Mouse (Mus musculus) lung, postnatal 0 days (tissue): ENCODE measurements around the gene Snapc2. TPM values are rescaled to one million over a fixed set of nuclear protein-coding genes. Genes with fewer than 3 reads are reported as not detected.
A peak's percentile ranks its signal among the peaks of the same experiment; 100 is the strongest.

Source experiments
- ATAC-seq: fragments of 200-750 bp; cut with Nextera tagmentation; 2 replicates; pipeline ENCODE4 v1.8.0; 2017; ENCODE audit warnings: moderate library complexity
- DNase-seq: peaks from one replicate; pipeline ENCODE4 v3.0.0-alpha.2; 2016; ENCODE audit warnings: low spot score
- H3K27ac ChIP-seq: fragments of 300-500 bp; sonication (generic); 2 replicates; pipeline ENCODE4 v1.5.1; 2014; ENCODE audit warnings: antibody characterized with exemption, mild to moderate bottlenecking, low read length, mixed read lengths
- H3K27me3 ChIP-seq: fragments of 300-500 bp; sonication (generic); replicated peaks from 2 replicates; pipeline ENCODE4 v1.6.1; 2014; ENCODE audit warnings: low read length, mixed read lengths; ENCODE audit not compliant: insufficient read depth
- H3K36me3 ChIP-seq: fragments of 300-500 bp; sonication (generic); 2 replicates; pipeline ENCODE4 v1.6.1; 2014; ENCODE audit warnings: low read length, mixed read lengths; ENCODE audit not compliant: insufficient read depth
- H3K4me1 ChIP-seq: fragments of 300-500 bp; sonication (generic); 2 replicates; pipeline ENCODE4 v1.6.1; 2014; ENCODE audit warnings: antibody characterized with exemption, low read depth, low read length, mixed read lengths; ENCODE audit not compliant: insufficient read depth
- H3K4me2 ChIP-seq: fragments of 300-500 bp; sonication (generic); replicated peaks from 2 replicates; pipeline ENCODE4 v1.6.1; 2014; ENCODE audit warnings: low read depth, mild to moderate bottlenecking, low read length, moderate library complexity, mixed read lengths
- H3K4me3 ChIP-seq: fragments of 300-500 bp; sonication (generic); 2 replicates; pipeline ENCODE4 v1.5.1; 2014; ENCODE audit warnings: low read depth, low read length
- H3K9ac ChIP-seq: fragments of 300-500 bp; sonication (generic); replicated peaks from 2 replicates; pipeline ENCODE4 v1.6.1; 2014; ENCODE audit warnings: low read depth, mild to moderate bottlenecking
- H3K9me3 ChIP-seq: fragments of 300-500 bp; sonication (generic); 2 replicates; pipeline ENCODE4 v1.6.1; 2016; ENCODE audit warnings: low read length, mixed read lengths
- CTCF ChIP-seq: IDR thresholded peaks from 2 replicates; pipeline ENCODE4 v1.5.1; 2016; ENCODE audit warnings: antibody characterized with exemption, mild to moderate bottlenecking
- EP300 ChIP-seq: IDR thresholded peaks from 2 replicates; pipeline ENCODE4 v1.6.1; 2016; ENCODE audit warnings: antibody characterized with exemption, mild to moderate bottlenecking, control low read depth
- WGBS: fragments of 180-500 bp; shearing (Covaris S2); extraction: QIAGEN DNeasy Blood & Tissue Kit; methylation state at CpG from one replicate; pipeline ENCODE4 v1.1.7; 2014; 5-methylcytosine and 5-hydroxymethylcytosine counted together
- polyA plus RNA-seq: library from polyadenylated mRNA; unstranded; fragments of >200 nt; fragmentation: Nextera tagmentation; extraction: Ambion mirVana; gene quantifications from 2 replicates; pipeline ENCODE4 v1.2.1, GENCODE M21; 2015

Gene Snapc2
- polyA plus RNA-seq, 1 experiment from 2014 or later: 28.9 TPM

DNA sequence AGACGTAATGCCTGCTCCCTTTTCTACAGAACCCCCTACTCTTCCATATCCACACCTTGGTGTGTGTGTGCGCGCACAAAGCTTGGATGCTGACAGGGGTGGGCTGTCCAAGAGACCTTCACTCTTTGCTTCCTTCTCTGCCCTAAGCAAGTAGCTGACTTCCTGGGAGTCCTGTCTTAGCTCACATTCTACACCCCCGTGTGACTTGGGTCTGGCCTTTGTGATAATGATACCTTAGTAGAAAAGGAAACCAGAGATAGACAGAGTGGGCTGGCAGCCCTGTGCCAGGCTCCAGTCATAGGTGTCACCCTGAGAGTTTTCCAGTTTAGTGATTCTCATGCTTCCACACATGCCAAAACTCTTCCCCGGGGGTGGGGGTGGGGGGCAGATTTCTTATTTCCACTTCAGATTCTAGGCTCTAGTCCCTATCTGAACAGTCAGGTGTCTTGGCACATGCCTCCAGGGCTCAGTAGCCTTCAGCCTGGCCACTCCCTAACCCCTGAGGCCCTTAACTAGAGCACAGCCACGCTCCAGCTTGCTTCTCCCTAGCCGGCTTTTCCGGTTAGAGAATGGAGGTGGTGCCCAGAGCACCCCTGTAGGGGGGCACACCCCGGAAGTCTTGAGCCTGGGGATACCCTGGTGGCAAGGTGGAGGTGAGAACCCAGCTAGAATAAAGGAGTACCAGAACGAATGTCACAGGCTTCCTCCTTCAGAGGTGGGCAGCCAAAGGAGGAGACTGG lies 22.1 kb upstream of the Snapc2 start:
- Histone ChIP-seq H3K27me3 (no peaks in the 10 kb centered on the region), H3K9me3 (no peaks in the 10 kb centered on the region), H3K4me1 (no peaks in the 10 kb centered on the region), H3K27ac (peak overlapping the region; percentile 70), H3K4me2 (0 out of 2 replicates have a peak overlapping the region, but pooled peaks have one; percentile 21), H3K36me3 (no peaks in the 10 kb centered on the region), H3K4me3 (no peak overlapping the region), H3K9ac (no peak overlapping the region)
- 43% methylated on average over 10 of the region's 10 CpGs for WGBS
- DNase-seq: peak; percentile 82
- peak; percentile 87 for ATAC-seq
- TF ChIP-seq EP300: no peak
- TF ChIP-seq CTCF: no peak

DNA sequence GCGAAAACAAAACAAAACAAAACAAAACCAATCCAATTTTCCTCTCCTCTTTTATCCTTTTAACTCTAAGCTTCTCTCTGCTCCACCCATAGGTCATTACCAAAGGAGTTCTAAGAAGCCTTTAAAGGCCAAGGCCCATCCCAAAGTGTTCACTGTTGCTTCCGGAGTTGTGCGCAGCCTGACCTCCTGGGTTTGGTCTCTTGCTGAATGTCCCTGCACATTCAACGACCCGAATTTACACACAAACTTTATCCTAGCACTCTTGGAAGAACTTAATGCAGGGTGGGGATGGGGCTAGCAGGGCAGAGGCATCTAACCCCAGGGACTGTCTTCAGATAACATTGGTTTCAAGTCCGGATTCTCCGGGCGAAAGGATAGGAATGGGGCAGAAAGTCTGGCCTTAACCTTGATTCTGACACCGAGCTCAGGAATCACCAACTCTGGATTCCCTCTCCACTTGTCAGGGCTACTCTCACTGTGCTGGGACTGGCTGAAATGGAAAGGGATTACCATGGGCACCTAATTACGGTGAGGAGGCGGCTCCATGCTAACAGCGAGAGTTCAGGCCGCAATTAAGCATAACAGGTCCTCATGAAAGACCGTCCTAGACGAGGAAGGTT lies 15.0 kb upstream of the Snapc2 start:
- peak overlapping the region; percentile 85 for H3K4me2 ChIP-seq
- peak; percentile 37 for DNase-seq

GRCm38 (mm10) chr8:4238434-4239192 lies 14.3 kb upstream of the Snapc2 start, which contains the start of the genes Map2k7 and Gm49320:
Gene Map2k7 (plus strand): TSS chr8:4238740.
Gene Gm49320 (plus strand): TSS chr8:4238865.
- DNase-seq (peak; percentile 100), ATAC-seq (peak; percentile 96)
- Histone ChIP-seq H3K4me1 (peaks cover 9% of the 10 kb centered on the region; the same call in 1 of the 2 replicates), H3K4me2 (peak within 1 kb of the TSS; percentile 85), H3K27me3 (no peaks in the 10 kb centered on the region), H3K27ac (peak within 1 kb of the TSS; percentile 95), H3K36me3 (peaks cover 7% of the 10 kb centered on the region; the same call in 1 of the 2 replicates), H3K4me3 (peak within 1 kb of the TSS; percentile 77), H3K9me3 (no peaks in the 10 kb centered on the region), H3K9ac (peak within 1 kb of the TSS; percentile 78)
- WGBS: 1% methylated on average over 56 of the region's 71 CpGs
- TF ChIP-seq CTCF (peak; percentile 75), EP300 (no peak)

More for the DNA sequence above, 15.0 kb upstream of the Snapc2 start:
- TF ChIP-seq CTCF: no peak
- no peak for TF ChIP-seq EP300
- H3K4me3 ChIP-seq: peak overlapping the region; percentile 77
- 0 out of 2 replicates have a peak, but pooled peaks cover 3% of the 10 kb centered on the region for H3K36me3 ChIP-seq
- ATAC-seq: no peak
- H3K9ac ChIP-seq: peak overlapping the region; percentile 78
- no peaks in the 10 kb centered on the region for H3K27me3 ChIP-seq
- WGBS: 14% methylated on average over 15 of the region's 15 CpGs
- H3K4me1 ChIP-seq: peaks cover 9% of the 10 kb centered on the region; the same call in 1 of the 2 replicates
- peak overlapping the region; percentile 95 for H3K27ac ChIP-seq
- H3K9me3 ChIP-seq: no peaks in the 10 kb centered on the region

DNA sequence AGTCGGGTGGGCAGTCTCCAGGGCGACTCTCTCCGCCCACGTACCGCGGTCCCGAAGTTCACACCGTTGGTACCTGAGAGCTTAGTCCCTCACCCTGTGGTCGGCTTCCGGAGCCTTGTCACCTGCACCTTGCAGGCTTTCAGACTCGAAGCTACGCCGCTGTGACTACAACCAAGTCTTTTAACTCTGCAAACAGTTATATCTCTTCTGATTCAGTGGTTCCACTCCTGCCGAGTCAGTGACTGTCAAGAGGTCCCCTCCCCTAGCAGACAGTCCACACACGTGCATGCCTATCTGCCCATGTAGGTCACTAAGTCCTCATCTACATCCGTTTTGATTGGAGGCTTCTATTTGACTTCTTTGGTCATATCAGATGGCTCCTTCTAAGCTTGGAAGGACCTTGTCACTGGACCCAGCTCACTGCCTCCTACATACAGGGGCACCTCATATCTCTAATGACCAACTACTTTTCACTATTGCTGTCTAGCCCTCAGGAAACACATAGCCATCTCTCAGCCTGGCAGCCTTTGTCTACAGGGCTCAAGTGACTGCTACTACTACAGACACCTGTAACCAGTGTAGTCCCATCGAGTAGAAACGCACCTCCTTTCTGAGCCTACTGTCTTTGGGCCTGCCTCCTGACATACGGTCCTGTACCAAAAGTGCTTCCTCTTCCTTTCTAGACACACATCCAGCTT lies 13.5 kb upstream of the Snapc2 start:
- Histone ChIP-seq H3K36me3 (peaks cover 15% of the 10 kb centered on the region; the same call in 1 of the 2 replicates), H3K27ac (peak overlapping the region; percentile 95), H3K4me3 (peak overlapping the region; percentile 77), H3K9me3 (no peaks in the 10 kb centered on the region), H3K27me3 (no peaks in the 10 kb centered on the region), H3K9ac (peak overlapping the region; percentile 78), H3K4me1 (peaks cover 9% of the 10 kb centered on the region; the same call in 1 of the 2 replicates), H3K4me2 (peak overlapping the region; percentile 85)
- whole genome bisulfite sequencing: 9% methylated on average over 19 of the region's 19 CpGs
- ATAC-seq (peak; percentile 7), DNase-seq (peak; percentile 35)
- no peak for TF ChIP-seq EP300
- no peak for TF ChIP-seq CTCF

DNA sequence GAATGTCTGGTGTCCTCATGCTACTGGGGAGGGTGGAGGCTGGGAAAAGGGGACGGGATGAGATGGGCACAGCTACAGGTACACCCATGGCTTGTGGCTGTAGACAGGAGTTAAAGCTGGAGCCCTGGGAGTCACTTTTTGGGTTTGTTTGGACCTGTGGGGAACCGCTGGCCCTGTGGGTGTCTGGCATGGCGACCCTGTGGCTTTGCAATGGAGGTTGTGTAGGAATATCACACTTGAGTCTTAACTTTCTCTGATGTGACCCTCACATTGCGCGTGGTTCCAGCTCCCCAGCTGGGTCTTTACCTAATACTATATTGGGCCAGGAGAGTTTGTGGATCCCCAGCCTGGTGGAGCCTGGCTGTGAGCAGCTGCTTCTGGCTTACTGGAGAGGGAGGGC lies 7.8 kb upstream of the Snapc2 start:
- WGBS: 92% methylated on average over 5 of the region's 5 CpGs
- H3K4me1 ChIP-seq: peaks cover 2% of the 10 kb centered on the region; the same call in 1 of the 2 replicates
- TF ChIP-seq CTCF (no peak), EP300 (no peak)
- H3K9ac ChIP-seq: no peak overlapping the region
- no peaks in the 10 kb centered on the region for H3K9me3 ChIP-seq
- ATAC-seq: no peak
- H3K27ac ChIP-seq: no peak overlapping the region
- H3K36me3 ChIP-seq: peaks cover 27% of the 10 kb centered on the region
- H3K4me3 ChIP-seq: no peak overlapping the region
- no peak for DNase-seq
- H3K27me3 ChIP-seq: no peaks in the 10 kb centered on the region
- no peak overlapping the region for H3K4me2 ChIP-seq
